Mouse (Mus musculus) induced T-regulatory cell, adult 2 months (primary cell): ENCODE results near the gene Slc25a45.

Source experiments
- DNase-seq: peaks from one replicate; pipeline ENCODE4 v3.0.0-alpha.2; 2012; ENCODE audit warnings: low read depth

Gene Slc25a45

DNA sequence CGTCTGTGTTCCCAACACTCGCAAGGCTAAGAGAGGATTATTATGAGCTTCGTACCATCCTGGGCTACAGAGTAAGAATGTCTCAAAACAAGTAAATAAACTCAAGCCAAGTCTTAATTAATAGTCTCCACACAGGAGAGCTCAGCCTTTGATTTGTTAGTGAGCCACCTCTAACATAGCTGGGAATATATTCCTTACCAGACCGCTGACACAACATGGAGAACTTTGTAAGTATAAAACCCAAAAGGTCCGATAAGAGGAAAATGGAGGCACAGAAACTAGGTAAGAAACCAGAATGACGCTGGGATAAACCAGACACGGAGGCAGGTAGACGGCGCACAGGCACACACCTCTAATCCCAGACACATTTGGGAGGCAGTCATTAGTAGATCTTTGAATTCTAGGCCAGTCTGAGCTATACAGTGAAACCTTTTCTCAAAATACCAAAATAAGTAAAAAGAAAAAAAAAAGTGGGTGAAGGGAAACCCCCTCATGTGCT is 36.7 kb upstream of the Slc25a45 start:
- DNase-seq, result no peak

DNA sequence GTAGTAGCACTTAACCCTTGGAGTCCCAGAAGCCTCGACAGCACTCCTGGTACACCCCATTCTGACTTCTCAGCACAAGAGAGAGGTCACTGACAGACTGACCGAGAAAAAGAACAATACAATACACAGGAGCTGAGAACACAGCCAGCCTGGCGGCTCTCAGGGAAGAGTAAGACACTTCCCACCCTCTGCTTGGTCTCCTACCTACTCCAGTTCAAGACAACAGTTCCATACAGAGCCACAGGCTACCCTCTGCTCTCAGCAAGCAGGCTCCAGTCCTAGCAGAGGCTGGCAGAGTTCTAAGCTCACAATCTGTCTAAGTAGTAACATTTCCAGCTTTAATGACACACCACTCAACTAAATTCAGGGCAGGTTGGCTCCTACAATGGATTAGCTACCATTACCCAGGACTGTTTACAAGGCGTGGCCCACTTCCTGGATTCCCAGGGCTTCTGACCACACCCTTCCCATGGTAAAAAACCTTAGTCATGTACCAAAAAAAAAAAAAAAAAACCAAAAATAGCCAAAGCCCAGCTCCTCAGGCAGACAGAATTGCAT is 36.1 kb upstream of the Slc25a45 start:
- peak; percentile 62 for DNase-seq

DNA sequence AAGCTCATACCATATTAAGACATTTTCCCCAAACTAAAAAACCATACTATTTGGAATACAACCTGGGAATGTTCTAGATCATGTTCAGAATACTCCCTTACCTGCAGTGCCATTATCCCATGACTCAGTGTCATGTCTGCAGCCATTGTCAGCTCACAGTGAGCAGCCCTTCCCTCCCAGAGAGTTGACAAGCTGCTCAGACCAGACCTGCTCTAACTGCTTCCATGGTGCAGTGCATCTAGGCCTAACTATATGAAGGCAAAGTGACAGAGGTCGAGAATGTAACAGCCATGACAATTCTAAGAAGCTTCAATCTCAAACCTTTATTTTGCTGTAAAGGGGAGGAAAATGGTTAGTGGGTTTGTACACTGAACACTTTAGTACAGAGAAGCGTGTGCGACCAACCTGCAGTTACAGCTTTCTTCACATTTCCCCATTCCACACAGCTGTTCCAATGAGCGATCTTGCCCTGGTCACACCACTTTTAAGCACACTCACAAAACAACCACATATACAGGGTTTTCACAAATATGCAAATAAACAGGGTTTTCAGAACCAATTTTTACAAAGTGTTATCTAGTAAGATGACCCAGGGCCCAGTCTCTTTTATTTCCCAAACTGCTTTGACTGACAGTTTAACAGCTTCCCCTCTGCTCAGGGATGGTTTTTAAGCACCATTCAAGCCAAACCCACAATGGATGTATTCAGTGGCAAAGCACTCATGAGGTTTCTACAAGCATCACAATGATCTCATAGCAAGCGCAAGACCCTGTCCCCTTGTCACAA is 35.4 kb upstream of the Slc25a45 start:
- DNase-seq, result peak; percentile 61

DNA sequence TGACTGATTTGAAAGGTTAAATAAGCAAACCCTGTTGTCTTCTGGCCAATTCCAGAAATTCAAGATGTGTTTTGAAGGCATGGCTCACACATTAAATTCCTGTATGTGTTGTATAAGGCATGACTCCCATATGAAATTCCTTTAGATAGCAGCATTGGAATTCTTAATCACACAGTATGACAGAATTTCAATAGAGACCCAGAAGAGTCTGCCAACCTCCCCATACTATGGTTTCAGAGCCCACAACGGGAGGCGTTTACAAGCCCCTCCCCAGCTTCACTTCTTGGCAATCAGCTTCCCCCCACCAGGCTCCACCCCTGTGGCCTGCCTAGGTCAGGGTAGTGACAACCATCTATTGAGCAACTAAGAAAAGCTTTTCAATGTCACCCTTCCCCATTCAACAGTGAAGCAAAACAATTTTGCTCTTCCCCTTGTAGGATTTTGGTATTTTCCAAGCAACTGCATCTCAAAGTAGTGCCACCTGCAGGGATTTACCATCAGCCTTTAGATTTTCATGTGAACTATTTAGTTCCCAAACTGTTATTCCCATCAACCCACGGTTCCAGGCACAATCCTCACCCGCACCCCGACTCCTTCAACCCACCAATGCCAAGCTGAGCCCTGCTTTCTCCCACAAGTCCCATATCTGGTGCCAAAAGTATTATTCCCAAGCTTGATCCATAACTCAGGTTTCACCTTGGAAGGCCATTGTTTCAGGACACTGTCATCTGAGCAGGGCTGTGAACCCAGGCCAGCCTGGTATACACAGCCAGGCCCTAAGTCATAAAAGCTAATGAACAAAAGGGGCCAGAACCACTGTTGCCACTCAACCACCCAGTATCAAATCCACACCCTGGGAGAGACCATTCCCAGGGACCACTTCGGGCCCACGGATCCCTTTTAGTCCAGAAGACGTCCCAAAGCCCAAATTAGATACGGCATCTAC is 34.5 kb upstream of the Slc25a45 start:
- peak; percentile 75 for DNase-seq

DNA sequence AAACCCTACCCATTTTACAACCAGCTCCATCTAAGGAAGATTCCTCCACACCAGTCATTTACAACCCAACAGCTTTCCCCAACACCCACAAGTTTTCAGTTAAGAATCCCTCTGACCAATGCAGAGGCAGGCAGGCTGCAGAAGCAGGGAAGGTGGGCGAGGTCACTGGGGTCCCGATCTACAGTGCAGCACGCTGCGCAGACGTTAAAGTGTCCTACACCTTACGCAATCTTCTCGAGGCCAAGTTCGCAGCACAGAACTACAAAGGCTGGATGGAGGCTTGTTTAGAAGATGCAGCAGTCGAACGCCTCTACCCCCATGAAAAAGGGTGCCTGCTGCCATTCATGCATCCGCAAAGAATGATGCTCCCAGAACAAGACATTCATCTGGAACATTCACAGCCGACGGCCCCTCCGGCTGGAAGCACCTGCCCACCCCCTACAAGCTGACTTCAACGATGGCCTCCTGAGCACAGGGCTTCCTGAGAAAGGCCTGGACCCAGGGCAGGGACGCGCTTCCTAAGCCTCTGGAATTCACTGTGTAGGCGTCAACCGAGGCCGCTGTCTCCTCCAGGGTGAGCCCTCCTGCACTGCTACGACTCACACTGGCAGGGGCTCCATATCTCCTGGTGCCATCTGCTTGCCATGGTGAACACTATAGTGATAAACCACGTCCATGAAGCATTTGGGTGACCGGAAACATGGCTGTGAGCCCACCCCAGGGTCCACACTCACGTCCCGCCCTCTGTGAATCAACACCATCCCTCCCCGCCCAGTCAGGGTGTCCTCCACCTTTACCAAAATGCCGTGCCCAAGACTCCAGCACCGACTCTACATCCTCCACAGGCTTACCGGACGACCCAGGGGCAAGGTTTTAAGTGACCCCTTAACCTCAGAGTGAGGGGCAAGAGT is 33.6 kb upstream of the Slc25a45 start:
- peak; percentile 68 for DNase-seq

DNA sequence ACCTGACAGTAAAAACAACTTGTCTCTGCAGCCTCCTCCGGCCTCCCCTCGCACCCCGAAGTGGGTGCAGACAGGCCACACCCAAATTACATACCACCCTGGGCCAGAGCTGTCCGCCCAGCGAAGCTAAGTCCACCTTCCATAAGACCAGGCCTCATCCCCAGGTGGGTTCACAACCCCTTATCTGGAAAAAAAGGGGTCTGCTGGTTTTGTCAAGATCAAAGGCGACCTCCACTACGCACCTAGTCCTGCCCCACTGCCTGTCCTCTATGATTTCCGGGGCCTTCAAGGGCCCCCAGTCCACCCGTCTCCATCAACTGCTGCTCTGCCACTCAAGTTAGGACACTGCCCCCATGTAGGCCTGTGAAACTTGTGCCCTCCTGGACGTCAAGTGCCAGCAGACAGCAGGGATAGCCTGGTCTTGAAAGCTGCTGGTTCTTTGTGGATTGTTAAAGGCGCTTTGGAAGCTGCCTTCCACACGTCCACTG is 32.7 kb upstream of the Slc25a45 start:
- DNase-seq, result no peak

DNA sequence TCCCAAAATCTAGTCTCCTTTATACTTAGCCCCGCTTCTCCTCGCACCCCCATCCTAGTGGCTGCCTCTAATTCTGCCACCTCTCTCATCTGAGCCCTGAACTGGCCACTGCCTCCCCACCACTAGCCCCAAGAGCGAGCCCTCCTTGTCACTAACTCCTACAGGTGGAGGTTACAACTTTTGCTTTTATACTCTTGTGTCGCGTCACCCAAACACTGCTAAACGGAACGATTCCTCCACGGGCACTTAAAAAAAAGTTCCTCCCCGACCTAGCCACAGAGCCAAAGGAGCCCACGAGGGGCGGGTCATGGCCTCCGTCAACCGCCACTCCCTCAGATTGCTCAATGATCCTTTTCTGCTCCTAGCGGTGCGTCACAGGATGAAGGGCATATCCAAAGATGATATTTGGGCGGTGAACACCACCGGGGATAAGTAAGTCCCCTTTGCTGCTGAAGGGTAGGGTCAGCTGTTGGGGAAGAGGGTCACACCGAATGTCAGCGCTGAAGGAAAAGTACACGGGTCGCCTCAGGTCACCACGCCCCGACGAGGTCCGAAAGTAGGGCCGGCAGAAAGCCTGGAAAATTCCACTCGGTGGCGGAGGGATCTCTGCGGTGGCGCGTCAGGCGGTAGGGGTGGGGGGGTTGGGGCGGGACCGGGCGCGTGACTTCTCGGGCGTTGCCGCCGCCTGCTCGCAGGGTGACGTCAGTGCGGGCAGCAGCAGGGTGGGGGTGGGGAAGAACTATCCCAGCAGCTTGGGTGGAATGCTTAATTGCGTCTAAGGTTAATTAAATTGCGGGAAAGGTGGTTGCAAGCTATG is 32.1 kb upstream of the Slc25a45 start:
- DNase-seq, result peak; percentile 99

DNA sequence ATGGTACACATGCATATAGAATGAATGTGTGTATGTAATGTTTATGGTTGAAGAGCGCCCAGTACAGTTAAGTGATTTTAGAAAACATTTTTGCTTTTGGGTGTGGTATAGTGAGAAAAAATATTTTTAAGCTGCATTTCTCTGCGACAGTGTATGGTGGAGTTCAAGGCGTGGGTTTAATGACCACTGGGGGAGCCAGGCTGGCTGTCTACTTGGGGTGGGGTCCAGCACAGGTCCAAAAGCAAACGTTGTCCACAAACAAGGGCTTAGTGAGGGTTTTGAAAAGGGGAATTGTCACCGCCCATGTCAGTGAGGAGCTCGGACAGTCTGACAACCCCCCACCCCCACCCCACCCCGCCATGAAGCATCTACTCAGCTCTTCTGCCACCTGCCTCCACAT is 31.5 kb upstream of the Slc25a45 start:
- no peak for DNase-seq

DNA sequence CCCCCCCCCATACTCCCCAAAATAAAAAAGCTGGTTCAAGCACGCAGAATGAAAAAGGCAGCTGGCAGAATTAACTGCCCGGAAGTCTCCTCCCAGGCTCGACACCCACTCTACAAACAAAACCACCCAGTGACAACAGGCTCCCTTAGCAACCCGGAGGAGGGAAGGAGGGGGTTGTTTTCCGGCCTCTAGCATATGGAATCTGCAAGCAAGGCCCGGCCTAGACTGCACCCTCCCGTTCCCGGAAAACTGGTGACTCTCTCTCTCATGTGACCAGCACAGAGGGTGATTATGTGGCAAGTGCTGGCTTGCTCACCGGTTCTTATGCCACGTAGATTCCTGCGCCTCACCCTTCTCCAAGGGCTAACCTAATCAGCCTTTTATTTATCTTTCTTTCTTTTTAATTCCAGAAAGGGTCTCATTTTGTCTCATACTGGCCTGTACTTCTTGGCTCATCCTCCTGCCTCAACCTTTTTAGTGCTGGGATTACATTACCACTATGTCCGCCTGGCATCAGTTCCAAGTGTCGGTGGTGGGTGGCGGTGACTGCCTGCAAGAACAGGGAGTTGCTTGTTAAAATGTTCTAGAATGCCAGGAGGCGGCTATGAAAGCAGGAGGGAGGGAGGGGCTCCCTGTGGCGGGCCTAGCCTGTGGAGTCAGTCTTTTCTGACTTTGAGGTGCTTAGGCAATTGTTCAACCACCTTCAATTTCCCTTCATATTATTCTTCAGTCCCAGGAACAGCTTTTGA is 30.9 kb upstream of the Slc25a45 start:
- DNase-seq, result peak; percentile 89

DNA sequence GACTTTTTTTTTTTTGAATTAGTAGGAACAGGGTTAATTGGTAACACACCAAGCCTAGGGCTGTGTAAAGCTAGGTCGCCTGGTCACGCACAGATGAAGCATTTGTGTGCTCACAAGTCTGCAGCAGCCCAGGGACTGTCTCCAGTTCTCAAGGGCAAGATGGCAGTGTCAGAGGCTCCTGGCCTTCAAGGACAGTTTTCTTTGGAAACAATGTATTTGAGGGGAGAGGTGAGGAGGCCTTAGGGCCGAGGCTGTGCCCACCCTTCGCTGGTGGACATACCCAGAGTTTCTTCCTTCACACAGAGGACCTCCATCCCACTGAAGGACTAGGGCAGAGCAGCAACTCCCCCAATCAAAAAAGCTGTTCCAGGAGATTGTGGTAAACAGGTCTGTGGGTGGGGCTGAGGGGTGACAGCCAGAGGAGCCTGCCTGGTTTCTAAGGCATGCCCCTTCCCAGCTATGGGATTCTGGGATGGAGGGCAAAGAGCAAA is 30.3 kb upstream of the Slc25a45 start:
- DNase-seq, result no peak

DNA sequence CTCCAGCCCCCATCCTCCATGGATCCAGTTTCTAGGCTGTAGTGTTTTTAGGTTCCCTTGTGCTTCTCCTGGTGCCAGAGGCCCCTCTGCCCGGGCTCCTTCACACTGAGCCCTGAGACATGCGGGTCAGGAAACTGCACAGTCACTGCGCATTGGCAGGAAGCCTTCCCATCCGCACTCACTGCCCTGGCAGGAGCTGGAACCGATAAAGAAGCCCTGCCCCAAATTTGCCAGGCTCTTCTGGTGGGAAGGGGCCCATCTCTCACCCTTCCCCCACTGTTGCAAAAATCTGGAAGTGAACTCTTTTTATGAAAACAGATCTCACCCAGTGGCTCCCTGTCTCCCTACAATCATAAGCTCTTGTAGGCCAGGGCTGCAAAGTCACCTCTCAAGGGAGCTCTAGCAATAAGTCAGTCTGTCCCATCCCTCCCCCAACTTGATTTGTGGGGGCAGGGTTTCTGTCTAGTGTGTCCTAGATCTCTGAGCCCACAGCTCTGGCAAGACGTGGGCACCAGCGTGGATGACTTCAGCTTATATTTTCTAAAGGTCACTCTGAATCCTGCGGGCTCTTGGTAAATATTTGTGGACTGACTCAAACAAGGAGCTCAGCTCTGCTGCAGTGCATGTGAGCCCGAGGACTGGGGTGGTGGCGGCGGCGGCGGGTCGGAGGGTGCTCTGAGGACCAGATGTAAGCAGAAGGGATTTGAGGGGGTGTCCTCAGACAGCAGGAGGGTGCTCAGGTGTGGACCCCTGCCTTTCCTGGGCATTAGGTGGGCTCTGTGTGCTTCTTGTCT is 29.4 kb upstream of the Slc25a45 start:
- DNase-seq, result peak; percentile 63

DNA sequence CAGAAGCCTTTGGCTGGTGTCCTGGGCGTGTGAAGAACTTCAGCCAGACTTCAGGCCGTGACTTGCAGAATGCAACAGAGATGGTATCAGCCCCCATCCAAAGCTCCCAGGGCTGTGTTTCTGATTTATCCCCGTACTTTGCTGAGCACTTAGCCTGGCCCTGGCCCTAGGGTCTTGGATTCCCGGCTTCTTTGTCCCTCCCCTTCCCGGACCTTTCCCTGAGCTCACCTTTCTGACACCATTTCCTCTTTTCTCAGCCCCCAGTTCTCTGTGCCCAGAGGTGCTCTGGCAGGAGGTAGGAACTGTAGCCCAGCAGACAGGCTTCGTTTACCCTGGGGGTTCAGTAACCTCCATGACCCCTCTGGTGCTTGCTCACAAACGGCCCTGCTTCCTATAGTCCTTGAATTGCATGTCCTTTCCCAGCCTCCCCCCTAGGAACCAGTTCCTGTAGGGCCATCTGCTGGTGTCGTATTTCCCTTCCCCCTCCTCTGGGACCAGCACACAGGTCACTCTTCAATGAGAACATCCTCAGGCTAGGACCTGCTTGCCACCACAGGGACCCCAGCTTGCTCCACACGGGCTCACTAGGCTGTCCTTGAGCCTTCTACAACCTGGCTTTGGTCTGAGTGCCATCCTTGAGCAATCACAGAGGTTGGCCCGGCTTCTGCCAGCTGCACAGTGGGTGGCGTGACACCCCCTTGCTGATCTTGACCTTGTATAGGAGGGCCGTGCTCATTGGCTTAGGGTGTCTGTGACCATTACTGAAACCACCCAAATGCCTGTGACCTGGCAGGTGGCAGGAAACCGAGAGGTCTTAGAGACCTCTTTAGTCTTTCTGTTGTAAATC is 28.6 kb upstream of the Slc25a45 start:
- peak; percentile 60 for DNase-seq

DNA sequence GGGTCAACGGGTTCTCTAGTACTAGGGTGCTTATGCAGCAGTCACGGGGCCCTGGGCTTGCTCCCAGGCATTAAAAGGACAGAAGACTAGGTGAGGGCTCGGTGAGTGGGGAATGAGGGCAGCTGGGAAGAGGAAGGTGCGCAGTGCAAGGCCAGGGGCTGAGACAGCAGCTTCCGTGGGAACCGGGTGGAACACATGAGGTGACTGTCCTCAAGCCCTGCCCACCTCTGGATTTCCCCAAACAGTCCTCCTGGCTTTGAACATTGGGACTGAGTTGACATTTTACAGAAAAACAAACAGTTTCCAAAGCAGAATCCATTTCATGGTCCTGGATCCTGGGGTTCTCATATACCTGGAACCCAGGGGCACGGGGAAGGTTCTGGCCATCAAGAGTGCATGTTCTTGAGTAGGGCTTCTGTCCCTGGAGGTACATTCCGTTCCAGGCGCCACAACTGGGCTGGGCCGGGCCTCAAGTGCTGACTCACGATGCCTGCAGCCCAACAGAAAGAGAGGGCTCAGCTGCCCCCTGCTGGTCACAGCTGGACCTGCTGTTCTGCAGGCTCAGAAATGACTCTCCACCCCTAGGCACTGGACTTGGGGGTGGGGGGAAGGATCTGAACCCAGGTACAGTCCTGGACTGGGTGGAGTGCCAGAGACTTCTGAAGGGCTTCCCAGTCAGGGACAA is 27.6 kb upstream of the Slc25a45 start:
- DNase-seq, result peak; percentile 96

DNA sequence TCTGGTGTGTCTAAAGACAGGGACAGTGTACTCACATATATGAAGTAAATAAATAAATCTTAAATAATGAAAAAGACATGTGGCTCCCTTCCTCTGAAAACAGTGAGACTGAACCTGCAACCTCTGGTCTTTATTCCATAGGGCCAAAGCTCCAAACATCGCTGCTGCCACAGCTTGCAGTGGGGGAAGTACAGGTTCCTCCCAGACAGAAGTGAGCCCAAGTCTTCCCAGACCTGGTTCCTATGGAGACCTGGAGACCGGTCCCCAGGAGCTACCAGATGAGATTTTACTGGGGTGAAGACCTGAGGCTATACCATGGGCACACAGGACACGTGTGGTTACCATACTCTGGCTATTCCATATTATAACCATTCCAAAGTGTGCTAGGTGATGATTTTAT is 26.7 kb upstream of the Slc25a45 start:
- no peak for DNase-seq

DNA sequence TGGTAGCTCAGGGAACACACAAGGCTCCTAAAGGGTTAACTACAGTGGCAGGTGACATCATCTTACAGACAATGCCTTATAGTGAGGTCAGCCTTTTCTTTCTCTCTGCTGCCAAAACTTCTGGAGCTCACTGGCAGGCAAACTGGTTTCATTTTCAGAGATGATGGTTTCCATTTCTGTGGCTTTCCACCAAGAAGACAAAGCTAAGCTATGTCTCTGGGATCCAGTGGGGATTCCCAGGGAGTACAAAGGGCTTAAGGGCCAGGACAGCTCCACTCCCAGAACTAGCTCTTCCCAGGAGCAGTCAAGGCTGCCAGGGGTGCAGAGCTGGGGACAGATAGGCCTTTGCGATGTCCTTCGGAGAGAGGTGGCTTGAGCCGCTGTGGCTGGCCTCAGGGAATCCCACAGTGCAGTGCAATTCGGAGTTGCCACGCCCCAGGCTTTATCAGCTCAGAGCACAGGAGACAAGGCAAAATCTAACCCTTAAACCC is 26.1 kb upstream of the Slc25a45 start:
- peak; percentile 47 for DNase-seq

DNA sequence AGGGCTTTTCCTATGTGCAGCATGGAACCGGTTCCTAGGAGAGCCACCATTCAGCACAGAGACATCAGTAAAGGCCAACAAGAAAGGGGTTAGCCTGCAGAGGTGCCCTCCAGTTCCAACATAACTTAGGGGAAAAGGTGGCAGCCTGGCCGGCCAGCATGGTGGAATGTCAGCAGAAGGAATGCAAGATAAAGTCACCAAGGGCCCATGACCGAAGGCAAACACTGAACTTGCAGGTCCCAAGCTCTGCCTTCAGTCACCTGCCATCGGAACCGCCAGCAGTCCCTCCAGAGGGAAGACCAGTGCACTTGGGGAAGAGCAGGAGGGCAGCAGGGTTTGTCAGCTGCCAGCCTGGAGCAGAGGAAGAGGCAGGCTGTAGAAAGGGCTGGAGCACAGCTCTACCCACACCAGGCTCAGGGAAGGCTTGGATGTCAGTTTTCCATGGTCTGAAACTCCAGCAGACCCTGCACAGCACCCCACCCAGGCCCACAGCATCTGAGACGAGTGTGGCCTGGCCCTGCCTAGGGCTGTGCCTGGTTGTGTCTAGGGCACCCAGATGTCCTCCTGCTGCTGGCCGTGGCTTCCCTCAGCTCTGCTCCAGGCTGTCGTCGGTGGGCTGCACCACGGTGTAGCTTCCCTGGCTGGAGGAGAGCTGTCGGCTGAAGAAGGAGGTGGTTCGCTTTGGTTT is 25.4 kb upstream of the Slc25a45 start:
- DNase-seq, result no peak
